Mouse (Mus musculus) cerebellum, adult 9-11 months (tissue): ENCODE measurements around the gene Elmo3.

ENCODE experiments used
- DNase-seq: peaks from one replicate; pipeline ENCODE4 v3.0.0; 2022

The Elmo3 gene

GRCm38 (mm10) chr8:105330325-105330724, 24.9 kb downstream of the Elmo3 start:
- DNase-seq, result no peak

GRCm38 (mm10) chr8:105331469-105331868, 26.1 kb downstream of the Elmo3 start:
- DNase-seq, result no peak

GRCm38 (mm10) chr8:105331931-105332330, 26.5 kb downstream of the Elmo3 start:
- DNase-seq, result no peak

GRCm38 (mm10) chr8:105332523-105332922, 27.1 kb downstream of the Elmo3 start:
- DNase-seq, result no peak

- DNase-seq, result no peak
Observed at GRCm38 (mm10) chr8:105336373-105337130, 31.2 kb downstream of the Elmo3 start.

- DNase-seq, result no peak
Observed at GRCm38 (mm10) chr8:105338992-105339391, 33.6 kb downstream of the Elmo3 start.

- no peak for DNase-seq
Observed at GRCm38 (mm10) chr8:105339886-105340635, 34.7 kb downstream of the Elmo3 start.

GRCm38 (mm10) chr8:105341399-105341798, 36.0 kb downstream of the Elmo3 start:
- no peak for DNase-seq

- no peak for DNase-seq
Observed at GRCm38 (mm10) chr8:105342768-105343167, 37.4 kb downstream of the Elmo3 start.

- no peak for DNase-seq
Observed at GRCm38 (mm10) chr8:105343791-105344574, 38.6 kb downstream of the Elmo3 start.

- peak; percentile 26 for DNase-seq
Observed at GRCm38 (mm10) chr8:105345061-105345975, 39.9 kb downstream of the Elmo3 start.

GRCm38 (mm10) chr8:105346611-105347427, 41.4 kb downstream of the Elmo3 start:
- peak; percentile 76 for DNase-seq

GRCm38 (mm10) chr8:105347428-105348221, 42.2 kb downstream of the Elmo3 start, which contains the start of gene Fhod1:
Gene Fhod1 (minus strand): TSS chr8:105347953.
- DNase-seq, result peak; percentile 95

- DNase-seq, result peak; percentile 83
Observed at GRCm38 (mm10) chr8:105348450-105349095, 43.2 kb downstream of the Elmo3 start, which contains the start of gene Slc9a5. Gene Slc9a5 (plus strand): TSS chr8:105348843.

- peak; percentile 78 for DNase-seq
Observed at GRCm38 (mm10) chr8:105349096-105349771, 43.8 kb downstream of the Elmo3 start.

- peak; percentile 48 for DNase-seq
Observed at GRCm38 (mm10) chr8:105350186-105350585, 44.8 kb downstream of the Elmo3 start.

GRCm38 (mm10) chr8:105353583-105354135, 48.3 kb downstream of the Elmo3 start:
- peak; percentile 82 for DNase-seq

- no peak for DNase-seq
Observed at GRCm38 (mm10) chr8:105354549-105354948, 49.1 kb downstream of the Elmo3 start.
